Mouse (Mus musculus) adipocyte (in vitro differentiated cells): ENCODE data around the gene Tdp1.

Experiments used
- DNase-seq: peaks from one replicate; pipeline ENCODE4 v3.0.0-alpha.2; 2016; ENCODE audit warnings: low spot score

Gene Tdp1

DNA sequence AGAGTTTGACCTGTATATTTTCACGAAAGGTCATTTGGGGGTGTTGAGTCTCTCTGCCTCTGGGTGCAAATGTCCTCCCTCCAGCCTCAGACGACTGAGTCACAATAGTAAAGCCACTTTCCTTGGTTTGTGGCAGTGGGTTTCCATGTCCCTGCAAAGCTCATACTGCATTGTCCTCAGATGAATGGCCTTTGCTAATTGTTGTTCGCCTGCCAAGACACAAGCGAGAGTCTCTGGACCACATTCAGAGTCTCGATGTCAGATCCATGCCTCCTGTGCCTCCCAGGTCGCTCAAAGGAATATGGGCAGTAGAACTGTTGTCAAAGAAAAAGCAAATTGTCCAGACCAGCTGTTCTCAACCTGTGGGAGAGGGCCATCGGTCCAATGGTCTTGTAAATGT, 116.1 kb downstream of the Tdp1 start:
- no peak for DNase-seq

DNA sequence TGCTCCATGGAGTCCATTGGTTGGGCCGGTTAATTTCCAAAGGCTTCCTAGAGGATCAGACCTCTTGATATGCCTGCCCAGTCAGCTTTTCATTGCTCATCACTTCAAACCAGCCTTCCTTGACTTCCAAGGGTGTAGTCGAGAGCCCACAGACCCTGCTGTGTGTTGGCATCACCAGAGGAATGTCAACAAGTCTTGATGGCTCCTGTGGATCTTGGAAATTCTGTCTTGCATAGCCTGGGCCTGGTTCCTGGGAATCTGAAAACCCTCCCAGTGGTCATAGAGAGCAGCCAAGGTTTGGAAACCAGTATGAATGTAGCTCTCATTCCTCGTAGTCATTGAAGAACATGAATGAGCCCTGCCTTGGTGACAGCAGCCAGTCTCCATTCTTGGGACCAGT, 116.9 kb downstream of the Tdp1 start:
- no peak for DNase-seq

DNA sequence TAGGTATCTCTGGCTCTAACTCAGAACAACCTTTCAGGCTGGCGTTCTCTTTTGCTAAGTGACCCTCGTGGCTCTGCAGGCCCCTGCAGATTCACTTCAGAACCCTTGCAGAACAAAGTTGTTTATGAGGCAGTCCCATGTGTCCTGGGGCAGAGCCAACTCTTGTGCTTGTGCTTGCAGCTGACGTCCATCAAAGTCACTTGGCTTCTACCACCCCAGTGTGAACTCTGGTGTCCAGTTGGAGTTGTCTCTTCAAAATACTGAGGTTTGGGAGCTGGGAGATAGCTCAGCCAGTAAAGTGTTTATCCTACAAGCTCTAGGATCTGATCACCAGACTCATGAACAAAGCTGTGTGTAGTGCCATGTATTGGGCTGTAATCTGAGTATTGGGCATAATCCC, 117.6 kb downstream of the Tdp1 start:
- DNase-seq: peak; percentile 11

DNA sequence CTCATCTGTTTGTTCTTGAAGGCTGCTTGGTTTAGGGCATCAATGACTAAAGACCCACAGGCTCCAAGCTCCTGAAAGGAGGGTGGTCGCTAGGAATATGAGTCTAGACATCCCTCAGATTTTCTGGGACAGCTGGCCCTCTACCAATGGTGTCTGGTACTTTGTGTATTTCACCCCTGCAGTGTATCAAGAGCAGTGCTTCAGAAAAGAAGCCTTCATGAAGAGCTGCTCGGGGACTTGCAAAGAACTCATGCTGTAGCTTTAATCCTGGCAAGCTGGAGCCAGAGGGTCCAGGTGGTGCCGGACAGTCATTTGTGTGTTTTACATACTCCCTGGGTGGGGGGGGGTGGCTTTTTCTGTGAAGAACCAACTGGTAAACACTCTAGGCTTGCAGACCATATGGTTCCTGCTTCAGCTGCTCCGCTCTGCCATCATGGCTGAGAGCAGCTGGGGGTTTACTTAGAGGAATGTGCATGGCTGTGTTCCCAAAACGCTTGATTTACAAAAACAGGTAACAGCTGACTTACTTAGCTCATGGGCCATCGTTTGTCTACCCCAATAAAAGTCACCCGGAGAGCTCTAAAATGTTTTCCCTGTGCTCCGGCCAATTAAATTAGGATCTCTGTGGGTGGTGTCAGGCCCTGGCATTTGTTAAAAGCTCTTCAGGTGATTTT, 118.7 kb downstream of the Tdp1 start:
- DNase-seq: no peak
